Mouse (Mus musculus) midbrain, embryonic 13.5 days (tissue): ENCODE data around the gene Mpp3. TPM values are rescaled to one million over a fixed set of nuclear protein-coding genes. Genes with fewer than 3 reads are reported as not detected.

Experiments used
- ATAC-seq: fragments of 200-750 bp; cut with Nextera tagmentation; 2 replicates; pipeline ENCODE4 v1.8.0; 2017; ENCODE audit warnings: mild to moderate bottlenecking, moderate TSS enrichment, moderate library complexity
- H3K27ac ChIP-seq: fragments of 300-500 bp; sonication (generic); 2 replicates; pipeline ENCODE4 v1.5.1; 2015; ENCODE audit warnings: inconsistent platforms, mild to moderate bottlenecking, moderate library complexity
- H3K27me3 ChIP-seq: fragments of 300-500 bp; sonication (generic); 2 replicates; pipeline ENCODE4 v1.6.1; 2015; ENCODE audit warnings: mild to moderate bottlenecking, inconsistent platforms
- H3K36me3 ChIP-seq: fragments of 300-500 bp; sonication (generic); 2 replicates; pipeline ENCODE4 v1.6.1; 2015; ENCODE audit warnings: mild to moderate bottlenecking, inconsistent platforms
- H3K4me1 ChIP-seq: fragments of 300-500 bp; sonication (generic); replicated peaks from 2 replicates; pipeline ENCODE4 v1.6.1; 2015; ENCODE audit warnings: inconsistent platforms
- H3K4me2 ChIP-seq: fragments of 300-500 bp; sonication (generic); replicated peaks from 2 replicates; pipeline ENCODE4 v1.6.1; 2015; ENCODE audit warnings: moderate library complexity, mild to moderate bottlenecking, inconsistent platforms
- H3K4me3 ChIP-seq: fragments of 300-500 bp; sonication (generic); replicated peaks from 2 replicates; pipeline ENCODE4 v1.5.1; 2015; ENCODE audit warnings: mild to moderate bottlenecking, inconsistent platforms
- H3K9ac ChIP-seq: fragments of 300-500 bp; sonication (generic); replicated peaks from 2 replicates; pipeline ENCODE4 v1.6.1; 2015; ENCODE audit warnings: mild to moderate bottlenecking, inconsistent platforms
- H3K9me3 ChIP-seq: fragments of 300-500 bp; sonication (generic); 2 replicates; pipeline ENCODE4 v1.6.1; 2016; ENCODE audit warnings: mild to moderate bottlenecking, inconsistent platforms
- WGBS: fragments of 180-500 bp; shearing (Covaris S2); methylation state at CpG from one replicate; pipeline ENCODE4 v1.1.7; 2015; 5-methylcytosine and 5-hydroxymethylcytosine counted together
- polyA plus RNA-seq: library from polyadenylated mRNA; unstranded; fragments of >200 nt; fragmentation: Nextera tagmentation; extraction: Ambion mirVana; gene quantifications from 2 replicates; pipeline ENCODE4 v1.2.1, GENCODE M21; 2015

Mpp3 gene
- polyA plus RNA-seq, 1 experiment from 2014 or later = 45.3 TPM

DNA sequence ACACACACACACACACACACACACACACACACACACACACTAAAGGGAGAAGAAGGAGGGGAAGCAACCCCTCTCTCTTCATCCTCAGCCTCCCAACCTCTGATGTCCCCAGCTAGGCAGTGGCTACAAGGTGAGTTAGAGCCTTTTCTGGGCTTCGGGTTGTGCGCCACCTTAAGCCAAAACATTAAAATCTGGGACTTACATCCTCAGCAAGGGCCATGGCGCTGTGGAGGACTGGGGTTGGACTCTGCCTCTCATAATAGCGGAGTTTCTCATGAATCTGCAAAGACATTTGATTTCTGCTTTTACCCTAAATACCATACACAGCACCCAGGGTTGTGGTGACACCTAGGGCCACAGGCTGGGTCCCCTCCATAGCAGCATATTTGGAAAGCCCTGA is 3.4 kb downstream of the Mpp3 start:
- Histone ChIP-seq H3K4me3 (peak overlapping the region; percentile 68; the same call in 1 of the 2 replicates), H3K9me3 (no peaks in the 10 kb centered on the region), H3K27me3 (no peaks in the 10 kb centered on the region), H3K9ac (peak overlapping the region; percentile 46; the same call in 1 of the 2 replicates), H3K27ac (no peak overlapping the region), H3K4me1 (peaks cover 45% of the 10 kb centered on the region), H3K36me3 (peaks cover 19% of the 10 kb centered on the region), H3K4me2 (peak overlapping the region; percentile 76)
- WGBS = 82% methylated on average over 4 of the region's 4 CpGs
- no peak for ATAC-seq

DNA sequence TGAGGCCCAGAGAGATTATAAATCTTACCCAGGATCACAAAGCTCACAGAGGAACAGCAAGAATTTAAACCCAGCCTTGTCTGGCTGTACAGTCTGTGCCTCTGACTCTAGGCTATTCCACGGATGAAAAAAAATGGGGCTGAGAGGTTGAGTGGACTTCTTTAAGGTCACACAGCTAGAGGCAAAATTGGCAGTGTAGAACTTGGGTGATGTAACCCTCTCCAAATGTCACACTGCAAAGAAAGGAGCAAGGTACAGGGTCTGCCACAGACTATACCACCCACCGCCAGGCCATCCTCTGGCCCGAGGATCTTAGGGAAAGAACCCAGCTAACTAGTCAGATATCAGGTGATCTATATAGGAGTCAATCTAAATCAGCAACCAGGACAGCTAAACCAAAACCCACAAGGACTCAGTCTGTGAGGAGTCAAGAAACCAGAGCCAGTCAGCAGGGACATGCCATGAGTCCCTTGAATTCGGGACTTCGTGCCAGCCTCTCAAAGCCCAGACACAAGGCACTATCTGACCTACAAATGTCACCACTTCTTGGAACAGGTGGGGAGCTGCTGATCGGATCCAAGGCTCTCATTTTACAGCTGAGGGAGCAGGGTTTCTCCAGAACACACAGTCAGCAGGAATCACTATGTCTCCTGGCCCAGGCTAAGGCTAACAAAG is 4.0 kb downstream of the Mpp3 start:
- Histone ChIP-seq H3K9me3 (no peaks in the 10 kb centered on the region), H3K27me3 (no peaks in the 10 kb centered on the region), H3K4me3 (0 out of 2 replicates have a peak overlapping the region, but pooled peaks have one; percentile 68), H3K4me1 (peaks cover 48% of the 10 kb centered on the region), H3K9ac (peak overlapping the region; percentile 19), H3K4me2 (no peak overlapping the region; the same call in 1 of the 2 replicates), H3K27ac (0 out of 2 replicates have a peak overlapping the region, but pooled peaks have one; percentile 9), H3K36me3 (peaks cover 23% of the 10 kb centered on the region)
- ATAC-seq = no peak
- WGBS = 89% methylated on average over 6 of the region's 6 CpGs

DNA sequence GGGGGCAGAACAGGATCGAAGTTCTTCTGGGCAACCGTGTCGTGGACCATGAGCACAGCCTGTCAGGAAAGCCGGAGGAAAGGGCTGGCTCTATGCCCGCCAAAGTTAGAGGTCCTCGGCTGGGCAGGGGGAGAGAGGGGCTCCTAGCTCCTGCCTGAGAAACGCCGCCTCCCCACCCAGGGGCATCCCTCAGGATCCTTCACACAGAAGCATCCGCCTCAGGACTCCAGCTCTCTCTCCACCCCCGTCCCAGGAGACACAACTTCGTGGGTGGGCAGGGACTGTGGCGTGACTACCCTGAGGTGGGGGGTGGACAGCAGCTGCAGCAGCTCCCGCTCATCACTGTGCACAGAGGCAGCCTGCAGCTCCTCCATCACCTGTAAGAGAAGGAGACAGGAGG is 4.9 kb downstream of the Mpp3 start:
- Histone ChIP-seq H3K4me3 (no peak overlapping the region), H3K27ac (no peak overlapping the region), H3K27me3 (no peaks in the 10 kb centered on the region), H3K4me2 (no peak overlapping the region), H3K36me3 (peaks cover 29% of the 10 kb centered on the region), H3K9ac (0 out of 2 replicates have a peak overlapping the region, but pooled peaks have one; percentile 28), H3K9me3 (no peaks in the 10 kb centered on the region), H3K4me1 (peaks cover 47% of the 10 kb centered on the region)
- no peak for ATAC-seq
- WGBS = 78% methylated on average over 13 of the region's 13 CpGs

DNA sequence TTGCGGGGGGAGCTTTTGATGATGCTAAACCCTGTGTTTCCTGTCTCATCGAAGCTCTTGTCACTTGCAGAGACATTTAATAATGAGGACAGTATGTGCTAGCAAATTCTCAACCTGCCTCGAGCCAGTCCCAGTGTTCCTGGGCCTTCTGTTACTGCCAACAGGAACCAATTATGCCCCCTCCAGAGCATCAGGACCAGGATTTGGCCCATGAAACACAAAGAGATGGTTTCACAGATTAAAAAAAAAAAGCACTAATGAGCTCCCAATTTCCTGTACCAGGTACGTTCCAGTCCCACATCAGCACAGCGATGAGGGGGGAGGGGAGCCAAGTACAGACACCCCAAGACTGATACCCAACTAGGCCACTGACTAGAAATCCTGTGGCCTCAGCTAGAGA is 7.1 kb downstream of the Mpp3 start:
- no peak overlapping the region for H3K27ac ChIP-seq
- no peak for ATAC-seq
- H3K9ac ChIP-seq = no peak overlapping the region
- H3K36me3 ChIP-seq = peaks cover 50% of the 10 kb centered on the region
- no peak overlapping the region for H3K4me3 ChIP-seq
- no peaks in the 10 kb centered on the region for H3K27me3 ChIP-seq
- no peaks in the 10 kb centered on the region for H3K9me3 ChIP-seq
- H3K4me2 ChIP-seq = no peak overlapping the region
- H3K4me1 ChIP-seq = peaks cover 34% of the 10 kb centered on the region
- WGBS = 91% methylated on average over 5 of the region's 5 CpGs

DNA sequence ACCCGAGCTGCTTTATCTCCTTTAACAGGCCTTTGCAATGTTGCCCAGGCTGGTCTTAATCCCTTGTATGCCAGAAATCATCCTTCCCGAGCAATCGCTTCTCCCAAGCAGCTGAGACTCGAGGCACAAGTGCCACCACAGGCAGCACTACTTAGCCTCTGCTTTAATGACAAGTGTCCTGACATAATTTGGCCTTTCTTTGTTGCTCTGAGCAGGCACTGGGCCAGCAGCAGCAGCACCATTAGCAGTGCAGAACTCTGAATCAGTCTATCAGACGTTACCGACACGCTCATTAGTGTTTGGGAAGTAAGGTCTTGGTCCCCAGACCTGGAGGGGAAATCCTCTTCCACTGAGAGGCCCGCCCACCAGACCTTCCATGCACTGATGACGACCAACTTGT is 8.5 kb downstream of the Mpp3 start:
- H3K9ac ChIP-seq = no peak overlapping the region
- 65% methylated on average over 9 of the region's 9 CpGs for WGBS

DNA sequence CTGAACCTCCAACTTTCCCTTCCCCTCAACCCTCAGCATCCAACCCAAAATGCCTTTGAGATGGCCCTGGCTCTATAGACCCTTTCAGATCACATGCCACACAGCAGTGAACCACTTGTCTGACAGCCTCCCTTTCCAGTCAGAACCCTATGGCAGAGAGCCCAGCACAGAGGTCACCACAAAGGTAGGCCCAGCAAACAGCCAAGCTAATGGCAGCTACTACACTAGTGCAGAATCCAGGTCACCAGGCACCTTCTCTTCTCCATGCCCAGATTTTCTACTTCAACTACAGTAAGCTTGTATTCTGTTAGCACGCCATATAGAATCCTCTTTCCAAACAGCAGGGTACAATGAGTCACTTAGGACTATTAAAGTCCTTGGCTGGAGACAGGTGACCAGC is 12.1 kb downstream of the Mpp3 start:
- 96% methylated on average over 1 of the region's 1 CpGs for WGBS
- no peak overlapping the region for H3K4me2 ChIP-seq
- H3K9ac ChIP-seq = no peak overlapping the region
- H3K4me3 ChIP-seq = no peak overlapping the region
- no peaks in the 10 kb centered on the region for H3K9me3 ChIP-seq
- peaks cover 18% of the 10 kb centered on the region; the same call in 1 of the 2 replicates for H3K4me1 ChIP-seq
- no peak for ATAC-seq
- H3K27me3 ChIP-seq = no peaks in the 10 kb centered on the region
- H3K36me3 ChIP-seq = peaks cover 85% of the 10 kb centered on the region
- no peak overlapping the region for H3K27ac ChIP-seq

More for the DNA sequence above, 8.5 kb downstream of the Mpp3 start:
- H3K27ac ChIP-seq = no peak overlapping the region
- peaks cover 32% of the 10 kb centered on the region for H3K4me1 ChIP-seq
- H3K27me3 ChIP-seq = no peaks in the 10 kb centered on the region
- H3K4me3 ChIP-seq = no peak overlapping the region
- ATAC-seq = no peak
- no peak overlapping the region for H3K4me2 ChIP-seq
- H3K9me3 ChIP-seq = no peaks in the 10 kb centered on the region
- peaks cover 63% of the 10 kb centered on the region for H3K36me3 ChIP-seq

DNA sequence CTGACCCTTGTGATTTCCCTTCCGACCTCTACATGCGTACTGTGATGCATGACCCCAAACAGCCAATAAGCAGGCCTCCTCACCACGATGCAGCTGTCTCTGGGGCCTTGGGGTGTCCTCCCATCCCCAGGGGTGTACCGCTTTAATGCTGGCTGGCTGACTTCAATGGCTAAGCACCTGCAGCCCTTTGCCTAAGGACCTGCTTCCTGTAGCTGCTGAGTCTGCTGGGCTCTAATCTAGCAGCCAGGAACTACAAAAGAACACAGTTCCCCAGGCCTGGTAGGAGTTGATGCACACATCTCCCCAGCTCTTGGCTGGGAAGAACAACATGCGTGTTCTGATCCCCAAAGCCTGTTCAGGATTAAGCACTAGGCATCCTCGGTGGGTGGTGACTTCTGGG is 12.8 kb downstream of the Mpp3 start:
- Histone ChIP-seq H3K27ac (peak overlapping the region; percentile 14; the same call in 1 of the 2 replicates), H3K4me2 (no peak overlapping the region), H3K9ac (no peak overlapping the region), H3K36me3 (peaks cover 90% of the 10 kb centered on the region), H3K4me3 (no peak overlapping the region), H3K9me3 (no peaks in the 10 kb centered on the region), H3K27me3 (no peaks in the 10 kb centered on the region), H3K4me1 (peaks cover 21% of the 10 kb centered on the region)
- ATAC-seq = no peak
- WGBS = 58% methylated on average over 6 of the region's 6 CpGs

DNA sequence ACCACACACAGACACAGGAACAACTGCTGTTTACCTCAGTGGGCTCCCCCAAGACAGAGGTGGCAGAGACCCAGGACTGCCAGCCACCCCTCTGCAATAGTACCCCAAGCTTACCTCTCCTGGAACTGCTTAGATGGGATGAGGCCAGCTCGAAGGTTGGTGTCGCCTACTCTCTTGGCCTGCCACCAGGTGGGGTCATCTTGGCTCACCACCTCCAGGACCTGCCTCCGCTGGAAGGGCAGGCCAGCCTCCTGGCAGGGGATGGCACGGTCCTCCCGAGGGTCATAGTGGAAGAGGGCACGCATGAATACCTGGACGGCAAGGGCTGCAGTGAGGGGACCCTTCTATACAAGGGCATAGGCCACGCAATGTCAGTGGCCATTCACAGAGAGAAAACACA is 15.1 kb downstream of the Mpp3 start:
- Histone ChIP-seq H3K9me3 (no peaks in the 10 kb centered on the region), H3K4me1 (peaks cover 26% of the 10 kb centered on the region), H3K36me3 (peaks cover 95% of the 10 kb centered on the region), H3K9ac (no peak overlapping the region), H3K27ac (no peak overlapping the region), H3K27me3 (no peaks in the 10 kb centered on the region), H3K4me2 (no peak overlapping the region), H3K4me3 (no peak overlapping the region)
- WGBS = 95% methylated on average over 8 of the region's 8 CpGs
- no peak for ATAC-seq

DNA sequence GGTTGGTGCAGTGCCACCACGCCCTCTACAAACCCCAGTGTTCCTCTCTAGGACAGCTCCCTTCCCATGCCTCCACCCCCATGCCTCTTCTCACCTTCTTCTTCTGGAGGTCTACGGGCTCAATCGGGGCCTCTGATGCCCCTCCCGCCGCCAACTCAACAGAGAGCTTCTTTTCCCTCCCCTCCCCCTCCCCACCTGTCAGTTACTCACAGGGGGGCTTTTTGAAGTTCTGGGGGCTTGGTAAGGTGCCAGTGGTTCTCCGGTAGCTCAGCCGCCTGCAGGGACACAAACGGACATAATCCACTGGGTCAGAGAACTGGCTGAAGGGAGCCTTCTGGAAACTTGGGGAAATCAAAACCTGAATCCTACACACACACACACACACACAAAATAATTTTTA is 16.8 kb downstream of the Mpp3 start:
- no peak for ATAC-seq
- no peak overlapping the region for H3K27ac ChIP-seq
- no peak overlapping the region for H3K4me3 ChIP-seq
- 81% methylated on average over 8 of the region's 8 CpGs for WGBS
- H3K9ac ChIP-seq = no peak overlapping the region
- H3K9me3 ChIP-seq = no peaks in the 10 kb centered on the region
- H3K27me3 ChIP-seq = no peaks in the 10 kb centered on the region
- H3K36me3 ChIP-seq = peaks cover 96% of the 10 kb centered on the region
- peaks cover 31% of the 10 kb centered on the region for H3K4me1 ChIP-seq
- no peak overlapping the region for H3K4me2 ChIP-seq

DNA sequence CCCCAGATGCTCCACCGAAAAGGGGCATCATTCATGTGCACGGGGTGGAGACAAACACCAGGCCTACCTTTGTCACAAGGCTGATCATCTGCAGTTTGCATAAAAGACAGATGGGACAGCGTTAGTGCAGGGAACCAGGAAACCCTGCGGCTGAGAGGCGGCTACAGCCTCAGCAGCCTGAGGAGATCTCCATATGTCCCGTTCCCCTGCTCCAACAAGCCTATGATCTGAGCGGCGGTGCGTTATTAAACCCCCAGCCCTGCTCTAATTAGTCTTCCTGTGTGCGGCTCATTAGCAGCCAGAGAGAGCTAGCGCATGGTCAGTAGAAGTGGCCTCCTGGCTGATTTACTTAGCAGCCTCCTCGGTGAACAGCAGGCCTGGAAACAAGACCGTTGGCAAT is 18.1 kb downstream of the Mpp3 start:
- peak overlapping the region; percentile 83 for H3K27ac ChIP-seq
- no peak overlapping the region for H3K4me3 ChIP-seq
- peaks cover 95% of the 10 kb centered on the region for H3K36me3 ChIP-seq
- H3K4me2 ChIP-seq = no peak overlapping the region
- WGBS = 60% methylated on average over 13 of the region's 13 CpGs
- peaks cover 26% of the 10 kb centered on the region for H3K4me1 ChIP-seq
- no peaks in the 10 kb centered on the region for H3K27me3 ChIP-seq
- H3K9me3 ChIP-seq = no peaks in the 10 kb centered on the region
- H3K9ac ChIP-seq = no peak overlapping the region; the same call in 1 of the 2 replicates
- ATAC-seq = peak; percentile 61

DNA sequence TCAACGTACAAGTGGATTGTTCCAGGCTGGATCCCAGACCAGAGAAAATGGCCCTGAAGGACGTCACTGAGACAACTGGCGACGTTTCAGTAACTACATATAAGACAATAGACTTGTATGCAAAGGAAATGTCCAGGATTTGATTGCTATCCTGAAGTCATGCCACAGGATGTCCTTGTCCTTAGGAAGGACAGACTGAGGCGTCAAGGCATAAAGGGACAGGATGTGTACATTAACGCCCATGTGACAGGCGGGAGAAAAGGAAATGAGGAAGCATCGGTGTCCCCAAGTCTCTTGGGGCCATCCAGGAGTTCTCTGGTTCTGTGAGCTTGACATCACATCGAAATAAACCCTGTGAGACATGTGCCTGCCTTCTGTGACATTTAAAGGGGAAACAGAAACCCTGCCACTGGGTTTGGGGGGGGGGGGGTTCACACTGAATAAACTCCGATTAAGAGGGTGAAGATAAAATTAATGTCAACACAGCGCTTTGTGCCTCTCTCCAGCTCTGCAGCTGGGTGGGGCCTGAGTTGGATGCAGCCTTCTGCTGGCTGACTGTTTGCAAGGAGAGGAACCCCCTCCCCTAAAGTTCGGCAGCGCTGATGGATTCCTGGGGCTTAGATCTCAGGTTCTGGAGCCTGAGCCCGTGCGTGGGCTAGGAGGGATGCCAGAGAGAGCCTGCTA is 19.2 kb downstream of the Mpp3 start:
- no peak for ATAC-seq
- peak overlapping the region; percentile 83 for H3K27ac ChIP-seq
- peaks cover 24% of the 10 kb centered on the region for H3K4me1 ChIP-seq
- WGBS = 85% methylated on average over 15 of the region's 15 CpGs
- no peak overlapping the region for H3K4me3 ChIP-seq
- no peak overlapping the region for H3K4me2 ChIP-seq
- no peaks in the 10 kb centered on the region for H3K27me3 ChIP-seq
- peaks cover 95% of the 10 kb centered on the region for H3K36me3 ChIP-seq
- H3K9ac ChIP-seq = no peak overlapping the region
- H3K9me3 ChIP-seq = no peaks in the 10 kb centered on the region

DNA sequence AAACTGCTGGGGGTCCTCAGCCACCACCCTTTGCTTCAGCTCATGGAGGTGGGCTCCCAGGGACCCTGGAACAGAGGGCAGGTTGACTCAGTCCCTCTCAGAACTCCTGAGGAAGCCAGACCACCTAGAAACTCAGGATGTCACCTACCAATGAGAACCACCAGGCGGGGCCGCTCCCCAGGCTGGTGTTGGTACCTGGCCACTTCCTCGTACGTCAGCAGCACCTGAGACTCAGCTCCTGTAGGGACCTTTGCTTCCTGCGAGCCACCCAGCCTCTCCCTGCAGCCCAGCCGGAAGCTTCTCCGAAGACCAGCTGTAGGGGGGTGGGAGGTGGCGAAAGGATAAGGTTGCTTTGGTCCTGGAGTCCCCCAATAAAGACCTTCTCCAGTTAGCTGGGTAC is 19.9 kb downstream of the Mpp3 start:
- WGBS = 97% methylated on average over 8 of the region's 8 CpGs
- H3K27me3 ChIP-seq = no peaks in the 10 kb centered on the region
- no peaks in the 10 kb centered on the region for H3K9me3 ChIP-seq
- no peak overlapping the region for H3K9ac ChIP-seq
- no peak overlapping the region for H3K4me2 ChIP-seq
- no peak overlapping the region for H3K4me3 ChIP-seq
- ATAC-seq = no peak
- peaks cover 24% of the 10 kb centered on the region for H3K4me1 ChIP-seq
- H3K27ac ChIP-seq = no peak overlapping the region
- H3K36me3 ChIP-seq = peaks cover 96% of the 10 kb centered on the region
